Mouse (Mus musculus): ENCODE data around the gene Sardh. TPM values are rescaled to one million over a fixed set of nuclear protein-coding genes. Genes with fewer than 3 reads are reported as not detected.
A peak's percentile ranks its signal among the peaks of the same experiment; 100 is the strongest.

Sardh gene
- polyA plus RNA-seq, 1 experiment from 2014 or later: 12.9 TPM

- Histone ChIP-seq H3K9me3 (replicated peaks; ENCODE audit: control insufficient read depth, low read length) (no peaks in the 10 kb centered on the region), H3K4me2 (no peak overlapping the region), H3K9ac (ENCODE audit: low read depth, low read length) (no peak overlapping the region), H3K4me3 (ENCODE audit: low read depth, low read length) (no peak overlapping the region), H3K4me1 (ENCODE audit: control insufficient read depth, insufficient read depth, low read length) (peaks cover 52% of the 10 kb centered on the region), H3K36me3 (ENCODE audit: control insufficient read depth, insufficient read depth, low read length) (no peaks in the 10 kb centered on the region), H3K27ac (ENCODE audit: low read depth, low read length) (no peak overlapping the region), H3K27me3 (ENCODE audit: control insufficient read depth, insufficient read depth, low read length) (peaks cover 3% of the 10 kb centered on the region; the same call in 1 of the 2 replicates)
- WGBS (ENCODE audit: insufficient replicate concordance): 77% methylated on average over 2 of the region's 2 CpGs
- ATAC-seq (replicated peaks; ENCODE audit: insufficient number of reproducible peaks, low FRiP score, low TSS enrichment): no peak
These were observed 32.6 kb downstream of the Sardh start for GRCm38 (mm10) chr2:27215537-27215936.

- peaks cover 53% of the 10 kb centered on the region for H3K4me1 ChIP-seq (ENCODE audit: control insufficient read depth, insufficient read depth, low read length)
- H3K36me3 ChIP-seq (ENCODE audit: control insufficient read depth, insufficient read depth, low read length): no peaks in the 10 kb centered on the region
- H3K4me3 ChIP-seq (ENCODE audit: low read depth, low read length): no peak overlapping the region
- H3K9me3 ChIP-seq (replicated peaks; ENCODE audit: control insufficient read depth, low read length): no peaks in the 10 kb centered on the region
- no peak for ATAC-seq (replicated peaks; ENCODE audit: insufficient number of reproducible peaks, low FRiP score, low TSS enrichment)
- no peak overlapping the region for H3K4me2 ChIP-seq
- H3K27me3 ChIP-seq (ENCODE audit: control insufficient read depth, insufficient read depth, low read length): peaks cover 3% of the 10 kb centered on the region; the same call in 1 of the 2 replicates
- WGBS (ENCODE audit: insufficient replicate concordance): 59% methylated on average over 8 of the region's 8 CpGs
- 0 out of 2 replicates have a peak overlapping the region, but pooled peaks have one; percentile 43 for H3K9ac ChIP-seq (ENCODE audit: low read depth, low read length)
- H3K27ac ChIP-seq (ENCODE audit: low read depth, low read length): no peak overlapping the region
These were observed 35.9 kb downstream of the Sardh start for GRCm38 (mm10) chr2:27211966-27212893.

- 65% methylated on average over 12 of the region's 12 CpGs for WGBS (ENCODE audit: insufficient replicate concordance)
- no peaks in the 10 kb centered on the region for H3K36me3 ChIP-seq (ENCODE audit: control insufficient read depth, insufficient read depth, low read length)
- peaks cover 3% of the 10 kb centered on the region; the same call in 1 of the 2 replicates for H3K27me3 ChIP-seq (ENCODE audit: control insufficient read depth, insufficient read depth, low read length)
- no peaks in the 10 kb centered on the region for H3K9me3 ChIP-seq (replicated peaks; ENCODE audit: control insufficient read depth, low read length)
- H3K4me1 ChIP-seq (ENCODE audit: control insufficient read depth, insufficient read depth, low read length): peaks cover 62% of the 10 kb centered on the region
- no peak overlapping the region for H3K9ac ChIP-seq (ENCODE audit: low read depth, low read length)
- H3K4me2 ChIP-seq: no peak overlapping the region
- ATAC-seq (replicated peaks; ENCODE audit: insufficient number of reproducible peaks, low FRiP score, low TSS enrichment): no peak
- H3K27ac ChIP-seq (ENCODE audit: low read depth, low read length): peak overlapping the region; percentile 73
- H3K4me3 ChIP-seq (ENCODE audit: low read depth, low read length): no peak overlapping the region
These were observed 37.4 kb downstream of the Sardh start for GRCm38 (mm10) chr2:27210676-27211210.

GRCm38 (mm10) chr2:27210255-27210654 lies 37.9 kb downstream of the Sardh start:
- H3K4me2 ChIP-seq: no peak overlapping the region
- H3K27me3 ChIP-seq (ENCODE audit: control insufficient read depth, insufficient read depth, low read length): peaks cover 3% of the 10 kb centered on the region; the same call in 1 of the 2 replicates
- H3K36me3 ChIP-seq (ENCODE audit: control insufficient read depth, insufficient read depth, low read length): no peaks in the 10 kb centered on the region
- no peak overlapping the region for H3K4me3 ChIP-seq (ENCODE audit: low read depth, low read length)
- peaks cover 67% of the 10 kb centered on the region for H3K4me1 ChIP-seq (ENCODE audit: control insufficient read depth, insufficient read depth, low read length)
- H3K9ac ChIP-seq (ENCODE audit: low read depth, low read length): no peak overlapping the region
- peak overlapping the region; percentile 73 for H3K27ac ChIP-seq (ENCODE audit: low read depth, low read length)
- no peak for ATAC-seq (replicated peaks; ENCODE audit: insufficient number of reproducible peaks, low FRiP score, low TSS enrichment)
- WGBS (ENCODE audit: insufficient replicate concordance): 30% methylated on average over 7 of the region's 7 CpGs
- no peaks in the 10 kb centered on the region for H3K9me3 ChIP-seq (replicated peaks; ENCODE audit: control insufficient read depth, low read length)

GRCm38 (mm10) chr2:27209816-27210215 lies 38.3 kb downstream of the Sardh start:
- H3K9me3 ChIP-seq (replicated peaks; ENCODE audit: control insufficient read depth, low read length): no peaks in the 10 kb centered on the region
- no peak overlapping the region for H3K4me3 ChIP-seq (ENCODE audit: low read depth, low read length)
- peak; percentile 64 for ATAC-seq (replicated peaks; ENCODE audit: insufficient number of reproducible peaks, low FRiP score, low TSS enrichment)
- WGBS (ENCODE audit: insufficient replicate concordance): 7% methylated on average over 5 of the region's 5 CpGs
- peak overlapping the region; percentile 73 for H3K27ac ChIP-seq (ENCODE audit: low read depth, low read length)
- peak overlapping the region; percentile 49; the same call in 1 of the 2 replicates for H3K9ac ChIP-seq (ENCODE audit: low read depth, low read length)
- peaks cover 67% of the 10 kb centered on the region for H3K4me1 ChIP-seq (ENCODE audit: control insufficient read depth, insufficient read depth, low read length)
- H3K27me3 ChIP-seq (ENCODE audit: control insufficient read depth, insufficient read depth, low read length): peaks cover 3% of the 10 kb centered on the region; the same call in 1 of the 2 replicates
- peak overlapping the region; percentile 39 for H3K4me2 ChIP-seq
- no peaks in the 10 kb centered on the region for H3K36me3 ChIP-seq (ENCODE audit: control insufficient read depth, insufficient read depth, low read length)

- Histone ChIP-seq H3K9ac (ENCODE audit: low read depth, low read length) (peak overlapping the region; percentile 49; the same call in 1 of the 2 replicates), H3K9me3 (replicated peaks; ENCODE audit: control insufficient read depth, low read length) (no peaks in the 10 kb centered on the region), H3K4me2 (peak overlapping the region; percentile 39), H3K36me3 (ENCODE audit: control insufficient read depth, insufficient read depth, low read length) (no peaks in the 10 kb centered on the region), H3K4me1 (ENCODE audit: control insufficient read depth, insufficient read depth, low read length) (peaks cover 67% of the 10 kb centered on the region), H3K27me3 (ENCODE audit: control insufficient read depth, insufficient read depth, low read length) (peaks cover 3% of the 10 kb centered on the region; the same call in 1 of the 2 replicates), H3K4me3 (ENCODE audit: low read depth, low read length) (no peak overlapping the region), H3K27ac (ENCODE audit: low read depth, low read length) (peak overlapping the region; percentile 73)
- no peak for ATAC-seq (replicated peaks; ENCODE audit: insufficient number of reproducible peaks, low FRiP score, low TSS enrichment)
- 63% methylated on average over 9 of the region's 9 CpGs for WGBS (ENCODE audit: insufficient replicate concordance)
These were observed 38.8 kb downstream of the Sardh start for GRCm38 (mm10) chr2:27209370-27209769.

- no peak overlapping the region for H3K4me2 ChIP-seq
- H3K27me3 ChIP-seq (ENCODE audit: control insufficient read depth, insufficient read depth, low read length): peaks cover 2% of the 10 kb centered on the region; the same call in 1 of the 2 replicates
- peaks cover 56% of the 10 kb centered on the region for H3K4me1 ChIP-seq (ENCODE audit: control insufficient read depth, insufficient read depth, low read length)
- 84% methylated on average over 5 of the region's 5 CpGs for WGBS (ENCODE audit: insufficient replicate concordance)
- H3K27ac ChIP-seq (ENCODE audit: low read depth, low read length): peak overlapping the region; percentile 74
- H3K4me3 ChIP-seq (ENCODE audit: low read depth, low read length): no peak overlapping the region
- no peaks in the 10 kb centered on the region for H3K9me3 ChIP-seq (replicated peaks; ENCODE audit: control insufficient read depth, low read length)
- H3K36me3 ChIP-seq (ENCODE audit: control insufficient read depth, insufficient read depth, low read length): no peaks in the 10 kb centered on the region
- ATAC-seq (replicated peaks; ENCODE audit: insufficient number of reproducible peaks, low FRiP score, low TSS enrichment): no peak
- no peak overlapping the region for H3K9ac ChIP-seq (ENCODE audit: low read depth, low read length)
These were observed 41.0 kb downstream of the Sardh start for GRCm38 (mm10) chr2:27207126-27207525.

- WGBS (ENCODE audit: insufficient replicate concordance): 61% methylated on average over 15 of the region's 15 CpGs
- Histone ChIP-seq H3K27ac (ENCODE audit: low read depth, low read length) (peak overlapping the region; percentile 74), H3K4me2 (no peak overlapping the region), H3K9ac (ENCODE audit: low read depth, low read length) (peak overlapping the region; percentile 22; the same call in 1 of the 2 replicates), H3K4me1 (ENCODE audit: control insufficient read depth, insufficient read depth, low read length) (peaks cover 51% of the 10 kb centered on the region), H3K36me3 (ENCODE audit: control insufficient read depth, insufficient read depth, low read length) (no peaks in the 10 kb centered on the region), H3K4me3 (ENCODE audit: low read depth, low read length) (no peak overlapping the region), H3K27me3 (ENCODE audit: control insufficient read depth, insufficient read depth, low read length) (peaks cover 2% of the 10 kb centered on the region; the same call in 1 of the 2 replicates), H3K9me3 (replicated peaks; ENCODE audit: control insufficient read depth, low read length) (no peaks in the 10 kb centered on the region)
- no peak for ATAC-seq (replicated peaks; ENCODE audit: insufficient number of reproducible peaks, low FRiP score, low TSS enrichment)
These were observed 41.9 kb downstream of the Sardh start for GRCm38 (mm10) chr2:27206128-27206797.

All from heart, embryonic 11.5 days (tissue).